Mouse (Mus musculus) CH12.LX (cell line): ENCODE measurements at regions not wholly inside any gene's neighbourhood (a gene's known extent, or its start where the extent isn't known, plus 50 kb on each side); places are given as distances from the start of the nearest gene placed in this dataset.

ENCODE experiments used
- DNase-seq: peaks from one replicate; pipeline ENCODE4 v3.0.0-alpha.2; 2013; ENCODE audit errors: extremely low read depth
- H3K27ac ChIP-seq: 2 replicates; pipeline ENCODE4 v1.5.1; 2012; ENCODE audit warnings: low read depth, mild to moderate bottlenecking, control low read depth, moderate library complexity; ENCODE audit not compliant: insufficient read depth
- H3K27me3 ChIP-seq: replicated peaks from 2 replicates; pipeline ENCODE3; 2012; ENCODE audit warnings: inconsistent platforms
- H3K36me3 ChIP-seq, 2 experiments: replicated peaks in 1 of 2; 2 replicates each; pipeline versions ENCODE3 to v1.6.1; 2012; ENCODE audit warnings: inconsistent platforms in 1 of 2, low read length in 1 of 2, mild to moderate bottlenecking in 1 of 2, mixed read lengths in 1 of 2, moderate library complexity in 1 of 2; ENCODE audit not compliant: control insufficient read depth in 1 of 2, insufficient read depth in 1 of 2
- H3K4me1 ChIP-seq, 2 experiments: 2 replicates each; pipeline ENCODE4 v1.6.1; 2012; ENCODE audit warnings: inconsistent platforms in 1 of 2, moderate library complexity in 1 of 2; ENCODE audit not compliant: insufficient read depth in 2 of 2, control insufficient read depth in 1 of 2
- H3K4me2 ChIP-seq: 2 replicates; pipeline ENCODE4 v1.6.1; 2012; ENCODE audit warnings: low read depth, mild to moderate bottlenecking, control low read depth; ENCODE audit not compliant: poor library complexity, insufficient read depth, severe bottlenecking
- H3K4me3 ChIP-seq, 3 experiments: fragments of 150-350 bp in 1 of 3; sonication (generic) in 1 of 3; replicated peaks in 1 of 3; 2 replicates each; pipeline versions ENCODE3 to v1.5.1; 2011 to 2012; ENCODE audit warnings: low read depth in 2 of 3, low read length in 2 of 3, mild to moderate bottlenecking in 2 of 3, moderate library complexity in 2 of 3, control low read depth in 1 of 3, improper control_type of control experiment in 1 of 3, inconsistent platforms in 1 of 3, mixed read lengths in 1 of 3; ENCODE audit not compliant: poor library complexity in 1 of 3
- H3K79me2 ChIP-seq: replicated peaks from 2 replicates; pipeline ENCODE4 v1.6.1; 2012; ENCODE audit warnings: mild to moderate bottlenecking, moderate library complexity; ENCODE audit not compliant: control insufficient read depth, poor library complexity, insufficient read depth, severe bottlenecking; ENCODE audit errors: extremely low read depth
- H3K9ac ChIP-seq: 2 replicates; pipeline ENCODE4 v1.6.1; 2012; ENCODE audit warnings: low read depth, mild to moderate bottlenecking, control low read depth, moderate library complexity; ENCODE audit not compliant: insufficient read depth
- H3K9me3 ChIP-seq: replicated peaks from 2 replicates; pipeline ENCODE3; 2012; ENCODE audit warnings: low read length, inconsistent platforms, mixed read lengths
- BHLHE40 ChIP-seq: IDR thresholded peaks from 2 replicates; pipeline ENCODE4 v1.6.1; 2011; ENCODE audit warnings: mild to moderate bottlenecking, low read depth, low read length, improper control_type of control experiment
- CHD2 ChIP-seq: IDR thresholded peaks from 2 replicates; pipeline ENCODE4 v1.6.1; 2011; ENCODE audit warnings: low read length, improper control_type of control experiment
- CTCF ChIP-seq, 2 experiments: IDR thresholded peaks in 1 of 2; conservative IDR thresholded peaks in 1 of 2; 2 replicates each; pipeline ENCODE4 v1.5.1; 2011 to 2012; ENCODE audit warnings: low read depth in 2 of 2, low read length in 2 of 2, improper control_type of control experiment in 1 of 2, inconsistent platforms in 1 of 2, mild to moderate bottlenecking in 1 of 2, moderate library complexity in 1 of 2
- ELF1 ChIP-seq: IDR thresholded peaks from 2 replicates; pipeline ENCODE4 v1.6.1; 2014; ENCODE audit warnings: low read depth, mild to moderate bottlenecking, inconsistent platforms, low read length, improper control_type of control experiment
- EP300 ChIP-seq: IDR thresholded peaks from 2 replicates; pipeline ENCODE4 v1.6.1; 2011; ENCODE audit warnings: low read length, improper control_type of control experiment
- ETS1 ChIP-seq: conservative IDR thresholded peaks from 2 replicates; pipeline ENCODE4 v1.6.1; 2012; ENCODE audit warnings: low read depth, mild to moderate bottlenecking, inconsistent platforms, low read length, improper control_type of control experiment, moderate library complexity
- GABPA ChIP-seq: IDR thresholded peaks from 2 replicates; pipeline ENCODE4 v1.6.1; 2012; ENCODE audit warnings: low read depth, low read length, improper control_type of control experiment, inconsistent platforms; ENCODE audit not compliant: insufficient replicate concordance
- IRF4 ChIP-seq: IDR thresholded peaks from 2 replicates; pipeline ENCODE4 v1.6.1; 2014; ENCODE audit warnings: low read depth, mild to moderate bottlenecking, inconsistent platforms, low read length, improper control_type of control experiment
- JUN ChIP-seq: IDR thresholded peaks from 2 replicates; pipeline ENCODE4 v1.6.1; 2011; ENCODE audit warnings: low read depth, mild to moderate bottlenecking, low read length, improper control_type of control experiment, moderate library complexity; ENCODE audit not compliant: insufficient read depth
- JUND ChIP-seq: conservative IDR thresholded peaks from 2 replicates; pipeline ENCODE4 v1.6.1; 2011; ENCODE audit warnings: low read depth, low read length, improper control_type of control experiment
- KAT2A ChIP-seq: IDR thresholded peaks from 2 replicates; pipeline ENCODE4 v1.6.1; 2012; ENCODE audit warnings: low read length, improper control_type of control experiment, inconsistent platforms; ENCODE audit not compliant: insufficient replicate concordance
- MAFK ChIP-seq: IDR thresholded peaks from 2 replicates; pipeline ENCODE4 v1.6.1; 2011; ENCODE audit warnings: low read length, improper control_type of control experiment; ENCODE audit not compliant: insufficient replicate concordance
- MAZ ChIP-seq: IDR thresholded peaks from 2 replicates; pipeline ENCODE4 v1.6.1; 2012; ENCODE audit warnings: low read depth, mild to moderate bottlenecking, inconsistent platforms, low read length, improper control_type of control experiment, moderate library complexity
- MXI1 ChIP-seq: IDR thresholded peaks from 2 replicates; pipeline ENCODE4 v1.6.1; 2011; ENCODE audit warnings: mild to moderate bottlenecking, low read depth, low read length, improper control_type of control experiment
- NRF1 ChIP-seq: IDR thresholded peaks from 2 replicates; pipeline ENCODE4 v1.6.1; 2014; ENCODE audit warnings: low read depth, mild to moderate bottlenecking, inconsistent platforms, low read length, improper control_type of control experiment, moderate library complexity
- PAX5 ChIP-seq: IDR thresholded peaks from 2 replicates; pipeline ENCODE4 v1.6.1; 2012; ENCODE audit warnings: low read length, inconsistent platforms, mixed read lengths
- POLR2AphosphoS2 ChIP-seq: IDR thresholded peaks from 2 replicates; pipeline ENCODE4 v1.6.1; 2011; ENCODE audit warnings: low read depth, low read length, improper control_type of control experiment
- RAD21 ChIP-seq: IDR thresholded peaks from 2 replicates; pipeline ENCODE4 v1.6.1; 2011; ENCODE audit warnings: low read depth, mild to moderate bottlenecking, low read length, improper control_type of control experiment, moderate library complexity
- RCOR1 ChIP-seq: conservative IDR thresholded peaks from 2 replicates; pipeline ENCODE4 v1.6.1; 2012; ENCODE audit warnings: low read depth, mild to moderate bottlenecking, inconsistent platforms, low read length, improper control_type of control experiment
- SIN3A ChIP-seq: IDR thresholded peaks from 2 replicates; pipeline ENCODE4 v1.6.1; 2012; ENCODE audit warnings: low read length, improper control_type of control experiment, inconsistent platforms
- SMC3 ChIP-seq: IDR thresholded peaks from 2 replicates; pipeline ENCODE4 v1.6.1; 2011; ENCODE audit warnings: low read depth, low read length, improper control_type of control experiment
- TBP ChIP-seq: conservative IDR thresholded peaks from 2 replicates; pipeline ENCODE4 v1.6.1; 2011; ENCODE audit warnings: low read depth, low read length, improper control_type of control experiment
- USF2 ChIP-seq: conservative IDR thresholded peaks from 2 replicates; pipeline ENCODE4 v1.6.1; 2011; ENCODE audit warnings: low read depth, low read length, improper control_type of control experiment
- ZKSCAN1 ChIP-seq: IDR thresholded peaks from 2 replicates; pipeline ENCODE4 v1.6.1; 2012; ENCODE audit warnings: low read depth, inconsistent platforms, low read length, improper control_type of control experiment, borderline replicate concordance
- ZMIZ1 ChIP-seq: IDR thresholded peaks from 2 replicates; pipeline ENCODE4 v1.6.1; 2012; ENCODE audit warnings: low read depth, mild to moderate bottlenecking, inconsistent platforms, low read length, improper control_type of control experiment
- ZNF384 ChIP-seq: IDR thresholded peaks from 2 replicates; pipeline ENCODE4 v1.6.1; 2012; ENCODE audit warnings: low read depth, low read length, improper control_type of control experiment, inconsistent platforms
- dilution Hi-C: fragments of 300-500 bp; cut with MboI; formaldehyde crosslinking; loops from 2 replicates; pipeline ENCODE4 v1.14.3; 2020; ENCODE audit warnings: low sequenced_read_pairs; ENCODE audit not compliant: extremely low pct_unique_long_range_greater_than_20kb, extremely low pct_ligation_motif_present
- in situ Hi-C: fragments of 300-500 bp; cut with MboI; formaldehyde crosslinking; loops from 3 replicates; pipeline ENCODE4 v1.14.3; 2019; ENCODE audit warnings: low sequenced_read_pairs, low pct_ligation_motif_present, low pct_unique_long_range_greater_than_20kb, mixed read lengths

- in situ Hi-C loops: no loop called here
- Histone ChIP-seq H3K9ac (no peak overlapping the region), H3K9me3 (no peaks in the 10 kb centered on the region), H3K4me3 (no peak overlapping the region), H3K36me3 (peaks cover 18 to 63% of the 10 kb centered on the region in 2 experiments), H3K27ac (no peak overlapping the region), H3K79me2 (no peaks in the 10 kb centered on the region), H3K27me3 (no peaks in the 10 kb centered on the region), H3K4me2 (no peak overlapping the region), H3K4me1 (peaks cover 0 to 19% of the 10 kb centered on the region in 2 experiments; a peak in 1 of 4 replicates)
- DNase-seq: no peak
- dilution Hi-C loops: no loop called here
- TF ChIP-seq ELF1: no peak
These were observed 149.7 kb upstream of the Fbxo11 start for GRCm38 (mm10) chr17:88214746-88215145.

- H3K27me3 ChIP-seq: no peaks in the 10 kb centered on the region
- H3K9me3 ChIP-seq: peaks cover 8% of the 10 kb centered on the region
- in situ Hi-C loops (no loop called here), dilution Hi-C loops (no loop called here)
- no peaks in the 10 kb centered on the region for H3K36me3 ChIP-seq
- no peak overlapping the region for H3K27ac ChIP-seq
- TF ChIP-seq ZKSCAN1: no peak
- TF ChIP-seq SIN3A: no peak
- TF ChIP-seq IRF4: no peak
- no peak for TF ChIP-seq ETS1
- no peak for TF ChIP-seq ZMIZ1
- TF ChIP-seq RAD21: no peak
- TF ChIP-seq MAZ: no peak
- TF ChIP-seq BHLHE40: no peak
- TF ChIP-seq PAX5: no peak
- no peak for TF ChIP-seq CTCF (conservative IDR thresholded peaks at IDR 0.05 in 1 of 2, IDR thresholded peaks at IDR 0.05 in 1 of 2; ENCODE audit: low read depth in 2 of 2, low read length in 2 of 2)
- TF ChIP-seq CHD2: no peak
- TF ChIP-seq MXI1: no peak
- peaks cover 0 to 22% of the 10 kb centered on the region in 2 experiments; a peak in 2 of 4 replicates for H3K4me1 ChIP-seq
- no peak overlapping the region for H3K4me2 ChIP-seq
- DNase-seq: no peak
- no peak overlapping the region for H3K9ac ChIP-seq
- no peaks in the 10 kb centered on the region for H3K79me2 ChIP-seq
- H3K4me3 ChIP-seq: no peak overlapping the region
These were observed 157.4 kb upstream of the Fbxo11 start for GRCm38 (mm10) chr17:88222379-88222955.

- dilution Hi-C loops: no loop called here
- no peak overlapping the region for H3K9ac ChIP-seq
- peaks cover 12% of the 10 kb centered on the region for H3K9me3 ChIP-seq
- TF ChIP-seq RCOR1 (no peak), NRF1 (no peak), CHD2 (no peak), GABPA (no peak), JUN (no peak), CTCF (conservative IDR thresholded peaks at IDR 0.05 in 1 of 2, IDR thresholded peaks at IDR 0.05 in 1 of 2; ENCODE audit: low read depth in 2 of 2, low read length in 2 of 2) (no peak), MAFK (no peak), JUND (no peak), ELF1 (no peak), ZNF384 (no peak), IRF4 (no peak), KAT2A (no peak), USF2 (no peak), POLR2AphosphoS2 (no peak), SMC3 (no peak), ZMIZ1 (no peak), TBP (no peak), EP300 (no peak)
- no peak overlapping the region for H3K4me3 ChIP-seq
- no peak for DNase-seq
- no peaks in the 10 kb centered on the region for H3K36me3 ChIP-seq
- H3K27me3 ChIP-seq: no peaks in the 10 kb centered on the region
- no peak overlapping the region for H3K27ac ChIP-seq
- in situ Hi-C loops: no loop called here
- no peaks in the 10 kb centered on the region for H3K4me1 ChIP-seq
- no peaks in the 10 kb centered on the region for H3K79me2 ChIP-seq
- no peak overlapping the region for H3K4me2 ChIP-seq
These were observed 175.4 kb upstream of the Fbxo11 start for GRCm38 (mm10) chr17:88240476-88240875.
